Mouse (Mus musculus) spleen, embryonic (tissue): ENCODE results near the gene Fut8.
"Not testable (repeated sequence)": the region's sequence is repeated elsewhere in the genome, so short reads cannot be mapped to it uniquely, and the experiment has no call there.

Experiments
- CTCF ChIA-PET: fragments of 350-600 bp; sonication (Branson Sonifier 250); formaldehyde crosslinking; loops from one replicate; lab custom pipeline; 2022; lab: Charles Lee

Gene Fut8

DNA sequence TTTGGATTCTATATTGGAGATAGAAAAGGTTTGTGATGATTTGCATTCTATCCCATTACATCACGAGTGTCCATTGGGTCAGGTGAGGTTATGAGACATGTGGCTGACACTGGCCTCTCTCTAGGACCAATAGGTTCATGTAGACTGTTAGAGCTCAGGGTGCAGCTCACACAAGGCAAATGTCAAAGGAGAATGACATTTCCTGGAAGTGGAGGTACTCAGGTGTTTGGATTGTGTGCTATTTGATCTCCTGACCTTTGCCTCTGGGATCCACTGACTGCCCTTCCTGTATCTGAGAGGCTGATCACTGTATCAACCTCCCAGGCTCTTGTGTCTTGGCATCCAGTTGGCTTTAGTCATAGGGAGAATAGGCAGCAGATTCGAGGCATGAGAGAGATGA lies 260.2 kb downstream of the Fut8 start:
- CTCF ChIA-PET = no interaction called here

DNA sequence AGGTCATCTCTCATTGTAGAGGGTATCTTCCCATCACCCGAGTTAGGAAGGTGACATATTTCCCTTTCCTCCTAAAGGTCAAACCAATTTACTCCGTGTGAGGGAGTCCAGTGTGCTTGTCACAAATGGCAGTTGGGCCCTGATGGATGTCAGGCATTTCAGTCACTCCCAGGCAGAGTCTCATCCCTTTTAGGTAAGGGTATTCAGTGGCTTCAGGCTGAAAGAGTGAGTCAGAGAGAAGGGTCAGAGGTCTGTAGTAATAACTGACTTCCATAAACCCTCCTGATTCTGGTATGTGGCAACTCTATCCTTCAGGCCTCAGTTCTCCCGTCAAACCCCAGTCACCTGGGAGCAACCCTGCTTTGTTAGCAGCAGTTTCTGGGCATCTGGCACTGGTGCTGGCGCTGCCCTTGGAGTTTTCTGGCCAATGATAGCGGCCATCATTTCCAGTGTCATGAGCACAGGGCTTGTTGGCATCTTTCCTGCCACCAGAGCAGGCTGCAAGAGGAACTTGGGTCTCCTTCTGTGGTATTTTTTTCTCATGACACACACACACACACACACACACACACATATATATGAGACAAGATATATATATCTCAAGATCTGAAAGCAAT lies 262.6 kb downstream of the Fut8 start:
- CTCF ChIA-PET = no interaction called here

DNA sequence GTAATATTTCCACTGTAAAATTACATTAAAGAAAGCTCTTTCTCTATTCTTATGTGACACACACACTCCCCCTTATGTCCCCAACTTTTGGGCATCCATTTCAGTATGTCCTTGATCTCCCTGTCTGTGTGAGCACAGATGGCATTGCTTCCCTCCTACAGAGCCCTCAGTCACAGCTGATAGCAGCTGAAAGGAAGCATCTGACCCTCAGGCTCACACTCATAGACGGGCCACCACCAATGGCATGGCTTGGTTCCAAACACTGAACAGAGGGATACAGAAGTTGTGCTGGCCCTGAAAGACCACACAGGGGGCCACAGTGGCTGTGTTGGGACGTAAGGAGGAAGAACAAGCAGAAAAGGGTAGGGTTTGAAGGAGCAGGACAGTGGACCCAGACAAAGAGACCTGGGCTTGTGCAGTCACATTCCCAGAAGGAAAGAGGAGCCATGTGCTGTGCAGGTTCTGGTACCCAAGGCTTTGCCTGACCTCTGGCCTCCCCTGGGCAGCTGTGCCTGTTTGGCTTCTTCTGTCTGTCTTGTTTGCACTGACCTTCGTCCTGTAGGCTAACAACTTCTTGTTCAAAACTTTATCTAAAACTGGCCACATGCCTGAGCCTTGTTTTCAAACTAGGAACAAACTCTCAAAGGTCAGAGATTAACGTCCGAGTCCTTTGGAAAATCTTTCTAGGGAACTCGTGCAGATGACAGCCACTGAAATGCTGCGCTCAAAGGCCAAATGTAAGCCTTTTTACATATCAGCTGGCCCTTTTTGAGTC lies 263.7 kb downstream of the Fut8 start:
- CTCF ChIA-PET = no interaction called here

- CTCF ChIA-PET = no interaction called here
Observed at GRCm38 (mm10) chr12:77502243-77502642, 264.3 kb downstream of the Fut8 start.

GRCm38 (mm10) chr12:77505431-77505830 lies 267.5 kb downstream of the Fut8 start:
- CTCF ChIA-PET = no interaction called here

GRCm38 (mm10) chr12:77507770-77508169 lies 269.8 kb downstream of the Fut8 start:
- CTCF ChIA-PET = no interaction called here

DNA sequence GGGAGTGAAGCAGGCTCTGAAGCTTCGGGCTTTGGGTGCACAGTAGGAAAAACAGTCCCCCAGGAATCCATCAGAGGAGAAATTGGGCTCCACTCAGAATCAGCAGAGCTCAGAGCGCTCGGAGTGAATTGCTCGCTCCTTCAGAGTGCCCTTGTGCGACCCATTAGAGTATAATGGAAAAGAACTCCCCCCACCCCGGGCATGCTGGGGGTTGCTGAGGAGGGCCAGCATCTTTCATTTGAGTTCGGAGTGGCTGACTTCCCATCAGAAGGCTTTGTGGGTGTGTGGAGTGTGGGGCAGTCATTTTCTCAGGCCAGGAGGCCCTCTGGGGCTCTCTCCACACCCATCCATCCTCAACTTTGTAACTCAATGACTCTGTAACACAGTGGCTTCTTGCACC lies 272.8 kb downstream of the Fut8 start:
- CTCF ChIA-PET = no interaction called here

DNA sequence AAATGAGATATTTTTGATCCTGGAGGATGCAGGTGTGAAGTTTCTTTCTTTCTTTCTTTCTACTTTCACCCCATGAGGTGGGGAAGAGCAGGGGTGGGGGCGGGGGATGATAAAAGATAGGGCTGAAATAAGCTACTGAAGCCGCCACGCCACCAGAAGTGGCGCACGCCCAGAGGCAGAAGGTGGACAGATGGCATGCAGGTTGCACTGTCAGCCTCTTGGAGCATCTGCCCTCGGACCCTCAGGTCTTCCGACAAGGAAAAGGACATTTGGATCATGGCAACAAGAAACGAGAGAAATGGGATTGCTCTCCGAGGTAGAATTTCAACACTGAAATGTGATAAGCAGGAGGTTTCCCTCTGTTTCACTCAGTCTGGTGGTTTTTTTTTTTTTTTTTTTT lies 273.3 kb downstream of the Fut8 start:
- CTCF ChIA-PET = interaction anchor here (0.6 kb wide), 2 partner anchors 52 to 179 kb away, joined by 4 to 7 read pairs; no protein-coding TSS in a partner anchor

DNA sequence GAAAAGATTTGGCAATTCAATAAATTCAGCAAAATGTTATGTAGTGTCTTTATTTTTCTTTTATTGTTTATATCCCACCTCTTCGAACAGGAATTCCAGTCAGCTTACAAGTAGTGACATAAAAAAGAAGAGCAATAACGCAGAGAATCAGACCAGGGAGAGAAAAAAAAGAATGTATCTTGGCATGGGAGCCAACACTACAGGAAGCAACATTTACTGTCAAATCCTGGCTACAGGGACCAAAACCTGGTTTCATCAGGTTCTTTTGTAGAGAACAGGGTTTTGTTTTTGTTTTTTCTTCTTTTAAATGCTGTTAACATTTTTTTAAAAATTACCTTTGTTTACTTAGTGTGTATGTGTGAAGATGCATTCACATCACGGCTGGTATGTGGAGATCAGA lies 273.7 kb downstream of the Fut8 start:
- CTCF ChIA-PET = interaction anchor here (0.6 kb wide), 2 partner anchors 53 to 179 kb away, joined by 4 to 7 read pairs; no protein-coding TSS in a partner anchor

DNA sequence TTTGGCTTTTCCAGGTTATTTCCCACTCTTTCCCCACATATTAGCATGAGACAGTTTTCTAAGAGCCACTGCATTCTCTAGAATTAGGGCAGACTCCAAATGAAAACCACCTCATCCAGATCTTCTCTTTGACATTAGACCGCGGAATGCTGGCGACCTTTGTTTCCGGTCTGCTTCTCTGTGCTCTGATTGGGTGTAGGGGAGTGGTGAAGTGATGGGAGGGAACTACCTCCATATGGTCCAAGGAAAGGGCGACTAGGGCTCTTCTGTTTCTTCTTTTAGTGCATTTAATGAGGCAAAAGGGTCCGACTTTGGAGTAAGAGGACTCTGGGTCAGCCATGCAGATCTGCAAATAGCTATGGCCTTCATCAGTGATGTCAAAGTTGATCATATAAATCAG lies 278.9 kb downstream of the Fut8 start:
- CTCF ChIA-PET = no interaction called here

DNA sequence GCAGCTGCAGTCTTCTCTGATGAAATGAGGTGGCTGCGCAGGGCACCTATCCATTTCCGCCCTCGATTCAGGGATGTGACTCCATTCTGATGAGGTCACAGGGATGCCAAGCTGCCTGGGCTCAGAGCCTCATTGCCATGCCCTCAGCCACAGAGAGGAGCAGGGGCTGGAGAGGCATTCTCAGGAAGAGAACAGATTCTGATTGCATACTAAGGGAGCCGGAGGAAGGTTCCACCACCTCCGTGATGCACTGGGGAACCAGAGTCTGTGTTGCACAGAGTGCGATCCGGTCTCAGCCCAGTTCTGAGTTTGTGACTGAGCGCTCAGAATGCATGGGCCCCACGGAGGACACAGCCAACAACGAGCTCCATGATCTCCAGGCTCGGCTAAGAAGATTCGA lies 279.8 kb downstream of the Fut8 start:
- CTCF ChIA-PET = no interaction called here

GRCm38 (mm10) chr12:77519534-77520102 lies 281.7 kb downstream of the Fut8 start:
- CTCF ChIA-PET = no interaction called here

- CTCF ChIA-PET = not testable (repeated sequence)
Observed at GRCm38 (mm10) chr12:77524014-77524413, 286.1 kb downstream of the Fut8 start.
